In genomic region chr10:50895091-50895790, GRCm38 (mm10) we compare ENCODE assay signal across 9 mouse cellular contexts. TPM values are rescaled to one million over a fixed set of nuclear protein-coding genes. Genes with fewer than 3 reads are reported as not detected.
DNase-seq lines count a peak whose midpoint lies in the region; ATAC-seq and TF ChIP-seq lines count a peak whose summit lies in the region.
"Had no signal": no experiment of that assay in that cellular context is flagged by ENCODE, and none has a peak within 500 bp of the region (broad histone marks: within the 10 kb centered on the region; RNA-seq: fewer than 3 reads in every experiment).

No protein-coding gene starts in this region.

- 1% methylated on average over 44 of the region's 44 CpGs for WGBS in heart, embryonic 10.5 days
- under 1% methylated on average over 44 of the region's 44 CpGs for WGBS in embryonic facial prominence, embryonic 13.5 days
- under 1% methylated on average over 44 of the region's 44 CpGs for WGBS in intestine, embryonic 16.5 days
- under 1% methylated on average over 44 of the region's 44 CpGs for WGBS in midbrain, embryonic 13.5 days

- intact Hi-C loops in heart, postnatal 25 days (cut with DNase I), result loop anchor here (10.0 kb wide), 1 partner anchor 1130 kb away; the partner anchor contains the start of gene Vgll2
- intact Hi-C loops in left cerebral cortex, adult 2 months (cut with DNase I), result loop anchor here (5.0 to 10.0 kb wide), 3 partner anchors 303 to 1127 kb away; partner anchors contain the start of genes Ascc3 and Vgll2

- H3K4me1 ChIP-seq in heart, embryonic 10.5 days, result peaks cover 18% of the 10 kb centered on the region
- H3K4me1 ChIP-seq in embryonic facial prominence, embryonic 13.5 days, result peaks cover 17% of the 10 kb centered on the region
- H3K4me1 ChIP-seq in intestine, embryonic 16.5 days (ENCODE audit: control insufficient read depth, insufficient read depth, low read length), result peaks cover 11% of the 10 kb centered on the region
- H3K4me1 ChIP-seq in midbrain, embryonic 13.5 days (replicated peaks), result peaks cover 23% of the 10 kb centered on the region

- peak overlapping the region; percentile 62 for H3K4me3 ChIP-seq in heart, embryonic 10.5 days
- H3K4me3 ChIP-seq in embryonic facial prominence, embryonic 13.5 days, result peak overlapping the region; percentile 50
- H3K4me3 ChIP-seq in intestine, embryonic 16.5 days (ENCODE audit: low read length), result peak overlapping the region; percentile 48
- peak overlapping the region; percentile 50 for H3K4me3 ChIP-seq in midbrain, embryonic 13.5 days (replicated peaks)
- H3K4me3 ChIP-seq in left cerebral cortex, adult 2 months, result no peak overlapping the region

- no peaks in the 10 kb centered on the region for H3K36me3 ChIP-seq in heart, embryonic 10.5 days
- H3K36me3 ChIP-seq in embryonic facial prominence, embryonic 13.5 days, result no peaks in the 10 kb centered on the region
- no peaks in the 10 kb centered on the region for H3K36me3 ChIP-seq in intestine, embryonic 16.5 days (ENCODE audit: control insufficient read depth, insufficient read depth, low read length)
- H3K36me3 ChIP-seq in midbrain, embryonic 13.5 days, result no peaks in the 10 kb centered on the region

- H3K27ac ChIP-seq in heart, embryonic 10.5 days, result no peak overlapping the region
- H3K27ac ChIP-seq in embryonic facial prominence, embryonic 13.5 days, result no peak overlapping the region
- H3K27ac ChIP-seq in intestine, embryonic 16.5 days (ENCODE audit: low read length), result no peak overlapping the region
- H3K27ac ChIP-seq in midbrain, embryonic 13.5 days, result peak overlapping the region; percentile 44; the same call in 1 of the 2 replicates
- H3K27ac ChIP-seq in left cerebral cortex, adult 2 months, result no peak overlapping the region

- no peak for DNase-seq in heart, embryonic 10.5 days (ENCODE audit: low spot score)
- no peak for DNase-seq in heart, postnatal 25 days (ENCODE audit: low spot score)
- DNase-seq in layer of hippocampus, postnatal 14 days (ENCODE audit: low spot score in 2 of 2), result no peak
- no peak for DNase-seq in left cerebral cortex, adult 2 months (ENCODE audit: extremely low spot score in 1 of 2, low spot score in 2 of 2)
- DNase-seq in frontal cortex, postnatal 36 days (ENCODE audit: low spot score in 2 of 2), result no peak

- no peaks in the 10 kb centered on the region for H3K9me3 ChIP-seq in heart, embryonic 10.5 days
- no peaks in the 10 kb centered on the region for H3K9me3 ChIP-seq in embryonic facial prominence, embryonic 13.5 days
- H3K9me3 ChIP-seq in intestine, embryonic 16.5 days (ENCODE audit: control insufficient read depth, low read length), result no peaks in the 10 kb centered on the region
- H3K9me3 ChIP-seq in midbrain, embryonic 13.5 days, result no peaks in the 10 kb centered on the region

- H3K4me2 ChIP-seq in embryonic facial prominence, embryonic 13.5 days, result peak overlapping the region; percentile 77
- H3K4me2 ChIP-seq in intestine, embryonic 16.5 days (ENCODE audit: low read depth, low read length), result peak overlapping the region; percentile 74
- H3K4me2 ChIP-seq in midbrain, embryonic 13.5 days (replicated peaks), result peak overlapping the region; percentile 82

- peak overlapping the region; percentile 52; the same call in 1 of the 2 replicates for H3K9ac ChIP-seq in embryonic facial prominence, embryonic 13.5 days
- H3K9ac ChIP-seq in intestine, embryonic 16.5 days (ENCODE audit: low read depth, low read length), result no peak overlapping the region
- H3K9ac ChIP-seq in midbrain, embryonic 13.5 days (replicated peaks), result peak overlapping the region; percentile 36; the same call in 1 of the 2 replicates

- no peak for ATAC-seq in embryonic facial prominence, embryonic 13.5 days (ENCODE audit: insufficient number of reproducible peaks, insufficient read depth, low FRiP score, low TSS enrichment, low read depth)
- ATAC-seq in intestine, embryonic 16.5 days, result peak; percentile 40
- ATAC-seq in midbrain, embryonic 13.5 days, result no peak

- peaks cover 93% of the 10 kb centered on the region for H3K27me3 ChIP-seq in heart, embryonic 10.5 days (ENCODE audit: insufficient read depth, poor library complexity, severe bottlenecking)
- peaks cover 87% of the 10 kb centered on the region for H3K27me3 ChIP-seq in embryonic facial prominence, embryonic 13.5 days
- H3K27me3 ChIP-seq in intestine, embryonic 16.5 days (replicated peaks; ENCODE audit: control insufficient read depth, insufficient read depth, low read length), result peaks cover 55% of the 10 kb centered on the region
- peaks cover 93% of the 10 kb centered on the region for H3K27me3 ChIP-seq in midbrain, embryonic 13.5 days

- TF ChIP-seq CTCF in left cerebral cortex, adult 2 months (IDR thresholded peaks at IDR 0.05), result no peak

RNA-seq across cellular contexts. Expression of gene Sim1, which starts 0.7 kb away (rescaled TPM):
- 0.10 TPM in 1 of 2 replicates, not detected in the other for polyA plus RNA-seq in heart, embryonic 10.5 days (2016; fragmentation: Nextera tagmentation; extraction: Ambion mirVana)
- not detected for total RNA-seq in heart, postnatal 25 days (2021)
- polyA plus RNA-seq in embryonic facial prominence, embryonic 13.5 days (2015; fragmentation: Nextera tagmentation; extraction: Ambion mirVana), result 1.6 and 3.2 TPM in 2 replicates
- polyA plus RNA-seq in intestine, embryonic 16.5 days (2015; fragmentation: Nextera tagmentation; extraction: Ambion mirVana), result 0.02 TPM in 1 of 2 replicates, not detected in the other
- polyA plus RNA-seq in midbrain, embryonic 13.5 days (2015; fragmentation: Nextera tagmentation; extraction: Ambion mirVana), result 3.6 and 6.0 TPM in 2 replicates
- under 1 TPM in 1 of 2 experiments, not detected in 1; 0.10 TPM for total RNA-seq in layer of hippocampus, postnatal 14 days (2021)
- total RNA-seq in left cerebral cortex, adult 2 months (2021), result under 1 TPM; 0.30 to 0.61 TPM
- polyA plus RNA-seq: cortical plate, adult 2 months had no signal
